ENCODE assay signal across 8 mouse cellular contexts in genomic region chr6:32588056-32588671, GRCm38 (mm10). TPM values are rescaled to one million over a fixed set of nuclear protein-coding genes. Genes with fewer than 3 reads are reported as not detected.
A peak's percentile ranks its signal among the peaks of the same experiment; 100 is the strongest.
DNase-seq lines count a peak whose midpoint lies in the region; ATAC-seq and TF ChIP-seq lines count a peak whose summit lies in the region.

TSS of gene Plxna4 (minus strand) at chr6:32588192.

- peak; percentile 67 for DNase-seq in Muller cell, postnatal 12 days (ENCODE audit: inconsistent ontology term)
- peak; percentile 66 to 77 for DNase-seq in cerebellum, adult 2 months
- DNase-seq in heart, postnatal 36 days = peak; percentile 75 to 81
- DNase-seq in layer of hippocampus, adult 9-11 months = peak; percentile 81
- peak; percentile 87 for DNase-seq in lung, embryonic 14.5 days
- DNase-seq in ovary, postnatal 36 days (ENCODE audit: low spot score) = peak; percentile 77
- no peak for DNase-seq in B cell, adult 2 months

- peak; percentile 2; the same call in 1 of the 2 replicates for TF ChIP-seq CTCF in cerebellum, adult 2 months (IDR thresholded peaks at IDR 0.05; ENCODE audit: borderline replicate concordance, insufficient read depth, low read depth, low read length)
- peak; percentile 52 for TF ChIP-seq CTCF in lung, embryonic 14.5 days (IDR thresholded peaks at IDR 0.05; ENCODE audit: low read depth)

- H3K27me3 ChIP-seq in cerebellum, adult 2 months (ENCODE audit: control insufficient read depth, insufficient read depth, low read length) = no peaks in the 10 kb centered on the region
- H3K27me3 ChIP-seq in lung, embryonic 14.5 days (ENCODE audit: insufficient read depth, low read length) = peaks cover 68% of the 10 kb centered on the region

- no peaks in the 10 kb centered on the region for H3K36me3 ChIP-seq in lung, embryonic 14.5 days (ENCODE audit: insufficient read depth)

- intact Hi-C loops in heart, postnatal 36 days (cut with DNase I) = loop anchor here (1.0 to 5.0 kb wide), 3 partner anchors 109 to 211 kb away; no protein-coding TSS in a partner anchor

- H3K4me3 ChIP-seq in cerebellum, adult 2 months (replicated peaks; ENCODE audit: insufficient read depth, low read depth, low read length) = peak within 1 kb of the TSS; percentile 87
- H3K4me3 ChIP-seq in lung, embryonic 14.5 days (ENCODE audit: low read depth, low read length) = peak within 1 kb of the TSS; percentile 65

- peak; percentile 29 for ATAC-seq in frontal cortex, adult (ENCODE audit: low TSS enrichment)
- peak; percentile 77 for ATAC-seq in lung, embryonic 14.5 days (ENCODE audit: insufficient read depth)

- H3K9me3 ChIP-seq in lung, embryonic 14.5 days (ENCODE audit: low read depth, low read length) = no peaks in the 10 kb centered on the region

- H3K9ac ChIP-seq in lung, embryonic 14.5 days = peak within 1 kb of the TSS; percentile 61

- H3K4me2 ChIP-seq in lung, embryonic 14.5 days = peak within 1 kb of the TSS; percentile 99

- TF ChIP-seq POLR2A in cerebellum, adult 2 months (IDR thresholded peaks at IDR 0.05; ENCODE audit: borderline replicate concordance, insufficient read depth, low read length) = no peak

- under 1% methylated on average over 36 of the region's 55 CpGs for WGBS in cerebellum, adult 2 months
- WGBS in lung, embryonic 14.5 days = 2% methylated on average over 47 of the region's 55 CpGs

- peaks cover 8% of the 10 kb centered on the region for H3K4me1 ChIP-seq in cerebellum, adult 2 months (ENCODE audit: control insufficient read depth, insufficient read depth, low read length)
- no peaks in the 10 kb centered on the region for H3K4me1 ChIP-seq in lung, embryonic 14.5 days (ENCODE audit: insufficient read depth)

- peak within 1 kb of the TSS; percentile 80 for H3K27ac ChIP-seq in cerebellum, adult 2 months (ENCODE audit: insufficient read depth, low read length)
- H3K27ac ChIP-seq in lung, embryonic 14.5 days (ENCODE audit: low read depth) = peak within 1 kb of the TSS; percentile 59; the same call in 1 of the 2 replicates

RNA-seq across cellular contexts. Expression of gene Plxna4, which starts in this region (rescaled TPM):
- 15.1 and 15.6 TPM in 2 replicates for polyA plus RNA-seq in cerebellum, adult 2 months (2012; rRNA removed)
- 10 to 100 TPM; 11.2 to 11.8 TPM for total RNA-seq in heart, postnatal 36 days (2021)
- 2.4 and 2.6 TPM in 2 replicates for polyA plus RNA-seq in lung, embryonic 14.5 days (2014; fragmentation: Nextera tagmentation; extraction: Ambion mirVana)

Comparison
In these comparisons a context has a peak if more than half of its experiments do, and no peak if none do; other contexts are left out.
1. DNase-seq: peak in Muller cell, postnatal 12 days (single experiment), cerebellum, adult 2 months (2 of 2), heart, postnatal 36 days (2 of 2), layer of hippocampus, adult 9-11 months (single experiment), lung, embryonic 14.5 days (single experiment) and ovary, postnatal 36 days (single experiment); none in B cell, adult 2 months (0 of 2).